Mouse (Mus musculus) liver, embryonic 15.5 days (tissue): ENCODE results near the gene Kiss1r. TPM values are rescaled to one million over a fixed set of nuclear protein-coding genes. Genes with fewer than 3 reads are reported as not detected.

Source experiments
- ATAC-seq: fragments of 200-750 bp; cut with Nextera tagmentation; 2 replicates; pipeline ENCODE4 v1.8.0; 2017; ENCODE audit warnings: moderate number of reproducible peaks, mild to moderate bottlenecking, moderate library complexity; ENCODE audit not compliant: insufficient read depth
- H3K27ac ChIP-seq: fragments of 300-500 bp; sonication (generic); replicated peaks from 2 replicates; pipeline ENCODE4 v1.5.1; 2015; ENCODE audit warnings: mild to moderate bottlenecking, inconsistent platforms
- H3K27me3 ChIP-seq: fragments of 300-500 bp; sonication (generic); 2 replicates; pipeline ENCODE4 v1.6.1; 2015; ENCODE audit warnings: mild to moderate bottlenecking, inconsistent platforms
- H3K36me3 ChIP-seq: fragments of 300-500 bp; sonication (generic); replicated peaks from 2 replicates; pipeline ENCODE4 v1.6.1; 2015; ENCODE audit warnings: moderate library complexity, mild to moderate bottlenecking, inconsistent platforms
- H3K4me1 ChIP-seq: fragments of 300-500 bp; sonication (generic); replicated peaks from 2 replicates; pipeline ENCODE4 v1.6.1; 2015; ENCODE audit warnings: inconsistent platforms
- H3K4me2 ChIP-seq: fragments of 300-500 bp; sonication (generic); 2 replicates; pipeline ENCODE4 v1.6.1; 2015; ENCODE audit warnings: moderate library complexity, mild to moderate bottlenecking, inconsistent platforms
- H3K4me3 ChIP-seq: fragments of 300-500 bp; sonication (generic); replicated peaks from 2 replicates; pipeline ENCODE4 v1.5.1; 2015; ENCODE audit warnings: mild to moderate bottlenecking, inconsistent platforms
- H3K9ac ChIP-seq: fragments of 300-500 bp; sonication (generic); 2 replicates; pipeline ENCODE4 v1.6.1; 2015; ENCODE audit warnings: moderate library complexity, mild to moderate bottlenecking, inconsistent platforms
- H3K9me3 ChIP-seq: fragments of 300-500 bp; sonication (generic); replicated peaks from 2 replicates; pipeline ENCODE4 v1.6.1; 2016; ENCODE audit warnings: inconsistent platforms
- WGBS: fragments of 180-500 bp; shearing (Covaris S2); methylation state at CpG from one replicate; pipeline ENCODE4 v1.1.7; 2015; ENCODE audit warnings: mixed read lengths; ENCODE audit not compliant: insufficient replicate concordance; 5-methylcytosine and 5-hydroxymethylcytosine counted together
- polyA plus RNA-seq: library from polyadenylated mRNA; unstranded; fragments of >200 nt; fragmentation: Nextera tagmentation; extraction: Ambion mirVana; gene quantifications from 2 replicates; pipeline ENCODE4 v1.2.1, GENCODE M21; 2015

Kiss1r gene
- polyA plus RNA-seq, 1 experiment from 2014 or later = 0.32 TPM

DNA sequence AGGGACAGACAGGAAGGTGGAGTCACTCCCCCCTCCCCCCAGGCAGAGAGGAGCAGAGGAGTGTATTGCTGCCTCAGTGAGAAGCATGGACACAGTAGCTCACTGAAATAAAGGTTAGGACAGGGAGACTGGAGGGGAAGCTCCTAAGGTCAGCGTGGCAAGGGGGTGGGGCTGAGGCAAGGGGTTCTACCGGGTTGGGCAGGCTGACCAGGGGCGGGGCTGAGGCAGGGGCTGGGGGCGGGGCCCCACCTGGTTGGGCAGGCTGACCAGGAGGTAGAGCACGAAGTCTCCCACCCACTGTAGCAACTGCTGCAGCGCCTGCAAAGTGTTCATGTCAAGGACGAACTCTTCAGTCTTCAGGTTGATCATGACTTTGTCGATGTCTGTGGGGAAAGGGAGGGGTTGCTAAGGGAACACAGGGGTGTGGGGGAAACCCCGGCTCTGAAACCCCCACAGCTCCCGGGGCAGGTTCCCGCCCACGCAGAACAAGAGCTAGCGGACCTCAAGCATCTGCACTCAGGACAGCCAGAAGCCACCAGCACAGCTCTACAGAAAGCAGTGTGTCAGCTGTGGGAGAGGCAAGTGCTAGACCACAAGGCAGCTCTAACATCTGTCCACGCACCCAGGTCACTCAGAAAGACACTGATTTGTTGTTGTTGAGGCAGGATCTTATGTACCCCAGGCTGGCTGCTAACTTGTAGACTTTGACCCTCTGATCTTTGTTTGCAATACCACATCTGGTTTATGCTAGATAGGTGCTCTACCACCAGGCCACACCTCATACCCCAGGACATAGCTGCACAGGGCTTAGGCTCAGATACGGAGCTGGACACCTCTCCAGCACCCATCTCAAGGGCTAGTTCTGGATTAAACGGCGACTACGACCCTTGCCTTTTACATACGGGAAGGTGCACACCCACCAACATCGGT, 19.2 kb upstream of the Kiss1r start:
- no peaks in the 10 kb centered on the region for H3K27me3 ChIP-seq
- peak overlapping the region; percentile 63 for H3K27ac ChIP-seq
- H3K4me2 ChIP-seq = peak overlapping the region; percentile 33
- H3K9ac ChIP-seq = no peak overlapping the region
- peaks cover 21% of the 10 kb centered on the region for H3K36me3 ChIP-seq
- no peaks in the 10 kb centered on the region for H3K9me3 ChIP-seq
- 54% methylated on average over 20 of the region's 20 CpGs for WGBS
- H3K4me1 ChIP-seq = peaks cover 17% of the 10 kb centered on the region
- peak; percentile 73 for ATAC-seq
- H3K4me3 ChIP-seq = 0 out of 2 replicates have a peak overlapping the region, but pooled peaks have one; percentile 5

DNA sequence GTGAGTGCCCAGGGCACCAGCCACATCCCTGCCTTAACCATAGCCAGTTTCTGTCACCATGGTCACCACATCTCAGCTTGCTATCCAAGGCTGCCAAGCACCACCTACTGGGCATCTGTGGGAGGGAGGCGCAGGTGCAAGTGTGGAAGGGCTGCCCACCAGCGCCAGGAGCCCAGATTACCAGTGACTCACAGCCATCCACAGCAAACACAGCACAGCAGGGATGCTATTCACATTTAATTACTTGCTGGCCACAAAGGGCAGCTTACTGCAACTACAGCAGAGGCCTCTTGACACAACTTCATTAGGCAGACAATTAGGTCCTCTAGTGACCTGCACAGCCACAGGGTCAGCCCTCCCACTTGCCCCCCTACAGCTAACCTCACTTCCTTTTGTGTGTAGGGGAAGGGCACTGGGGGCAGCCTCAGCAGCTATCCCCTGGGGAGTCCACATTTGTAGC, 15.8 kb upstream of the Kiss1r start:
- Histone ChIP-seq H3K27me3 (no peaks in the 10 kb centered on the region), H3K4me3 (no peak overlapping the region), H3K4me2 (no peak overlapping the region), H3K27ac (no peak overlapping the region), H3K9me3 (no peaks in the 10 kb centered on the region), H3K36me3 (peaks cover 35% of the 10 kb centered on the region), H3K4me1 (peaks cover 17% of the 10 kb centered on the region), H3K9ac (no peak overlapping the region)
- 72% methylated on average over 2 of the region's 2 CpGs for WGBS
- ATAC-seq = no peak

DNA sequence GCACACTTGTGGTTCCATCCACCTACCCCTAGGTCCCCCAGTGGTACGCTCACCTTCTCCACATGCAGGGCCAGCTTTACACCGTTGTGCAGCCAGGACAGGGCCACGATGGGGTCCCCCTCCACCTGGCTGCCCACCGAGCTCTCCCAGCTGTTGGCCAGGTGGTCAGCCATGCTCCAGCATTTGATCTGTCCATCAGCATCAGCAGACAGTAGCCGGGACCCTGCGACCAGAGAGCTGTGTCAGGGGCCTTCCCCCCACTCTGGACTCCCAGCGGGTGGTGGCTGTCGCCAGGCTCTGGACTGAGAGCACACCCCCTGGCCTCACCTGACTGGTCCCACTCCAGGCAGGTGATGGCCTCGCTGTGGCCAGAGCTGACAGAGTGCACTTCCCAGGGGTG, 10.1 kb upstream of the Kiss1r start:
- peaks cover 55% of the 10 kb centered on the region for H3K36me3 ChIP-seq
- H3K4me1 ChIP-seq = peaks cover 33% of the 10 kb centered on the region
- H3K4me2 ChIP-seq = no peak overlapping the region
- H3K27me3 ChIP-seq = no peaks in the 10 kb centered on the region
- no peak overlapping the region for H3K9ac ChIP-seq
- H3K27ac ChIP-seq = no peak overlapping the region
- no peaks in the 10 kb centered on the region for H3K9me3 ChIP-seq
- no peak overlapping the region for H3K4me3 ChIP-seq
- WGBS = 81% methylated on average over 9 of the region's 9 CpGs
- no peak for ATAC-seq

DNA sequence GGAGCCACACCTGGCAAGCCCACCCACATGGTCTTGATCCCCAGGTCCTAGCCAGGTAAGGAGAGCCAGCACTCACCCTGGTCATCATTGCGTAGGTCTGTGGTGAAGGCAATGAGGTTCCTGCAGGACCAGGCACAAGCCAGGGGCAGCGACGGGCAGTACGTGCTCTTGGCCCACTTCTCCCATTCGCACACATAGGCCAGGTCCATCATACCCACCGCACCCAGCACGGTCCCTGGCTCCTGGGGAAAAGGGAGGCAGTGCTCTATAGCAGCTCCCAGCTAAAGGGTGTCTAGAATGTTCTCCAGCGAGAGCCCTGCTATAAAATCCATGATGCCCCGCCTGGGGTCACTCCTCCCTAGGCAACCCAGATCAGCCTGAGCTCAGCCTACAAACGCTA, 9.4 kb upstream of the Kiss1r start:
- Histone ChIP-seq H3K4me3 (peak overlapping the region; percentile 96), H3K4me2 (peak overlapping the region; percentile 72), H3K9ac (no peak overlapping the region), H3K27ac (peak overlapping the region; percentile 97; the same call in 1 of the 2 replicates), H3K4me1 (peaks cover 36% of the 10 kb centered on the region), H3K27me3 (no peaks in the 10 kb centered on the region), H3K36me3 (peaks cover 61% of the 10 kb centered on the region), H3K9me3 (no peaks in the 10 kb centered on the region)
- ATAC-seq = no peak
- 89% methylated on average over 10 of the region's 10 CpGs for WGBS

DNA sequence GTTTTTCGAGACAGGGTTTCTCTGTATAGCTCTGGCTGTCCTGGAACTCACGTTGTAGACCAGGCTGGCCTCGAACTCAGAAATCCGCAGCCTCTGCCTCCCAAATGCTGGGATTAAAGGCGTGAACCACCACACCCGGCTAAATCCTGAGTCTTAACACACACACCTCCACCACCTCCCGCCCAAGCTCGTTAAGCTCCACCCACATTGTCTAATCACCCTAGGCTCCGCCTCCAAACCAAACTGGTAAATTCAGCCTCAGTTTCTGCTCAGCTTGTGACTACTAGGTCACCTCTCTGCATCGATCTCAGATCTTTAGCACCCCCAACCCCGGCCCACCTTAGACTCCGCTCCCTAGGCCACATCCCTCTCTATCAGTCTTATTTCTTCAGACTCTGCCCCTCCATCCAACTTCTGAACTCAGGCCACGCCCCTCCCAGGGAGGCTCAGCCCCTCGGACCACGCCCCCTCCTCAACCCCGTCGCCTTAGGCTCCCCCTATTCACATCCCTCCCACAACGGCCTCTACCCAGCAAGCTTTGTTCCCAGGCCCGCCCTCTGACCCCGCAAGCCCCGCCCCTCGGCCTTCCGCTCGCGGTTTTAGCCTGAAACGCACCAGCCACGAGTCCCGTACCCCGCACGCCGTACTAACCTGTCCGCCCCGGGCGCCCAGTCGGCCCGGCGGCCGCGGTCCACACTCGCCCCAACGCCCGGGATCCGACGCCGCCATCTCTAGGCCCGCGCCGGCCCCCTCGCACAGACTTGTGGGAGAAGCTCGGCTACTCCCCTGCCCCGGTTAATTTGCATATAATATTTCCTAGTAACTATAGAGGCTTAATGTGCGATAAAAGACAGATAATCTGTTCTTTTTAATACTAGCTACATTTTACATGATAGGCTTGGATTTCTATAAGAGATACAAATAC, 8.3 kb upstream of the Kiss1r start, which contains the start of gene Med16:
TSS of gene Med16 (minus strand) at position 757 of the 925 bp plus-strand sequence.
- Histone ChIP-seq H3K36me3 (peaks cover 61% of the 10 kb centered on the region), H3K4me2 (peak within 1 kb of the TSS; percentile 72), H3K27me3 (no peaks in the 10 kb centered on the region), H3K4me3 (peak within 1 kb of the TSS; percentile 96), H3K9me3 (no peaks in the 10 kb centered on the region), H3K27ac (peak within 1 kb of the TSS; percentile 97), H3K4me1 (peaks cover 47% of the 10 kb centered on the region), H3K9ac (peak within 1 kb of the TSS; percentile 97)
- 1% methylated on average over 52 of the region's 52 CpGs for WGBS
- peak; percentile 91 for ATAC-seq

DNA sequence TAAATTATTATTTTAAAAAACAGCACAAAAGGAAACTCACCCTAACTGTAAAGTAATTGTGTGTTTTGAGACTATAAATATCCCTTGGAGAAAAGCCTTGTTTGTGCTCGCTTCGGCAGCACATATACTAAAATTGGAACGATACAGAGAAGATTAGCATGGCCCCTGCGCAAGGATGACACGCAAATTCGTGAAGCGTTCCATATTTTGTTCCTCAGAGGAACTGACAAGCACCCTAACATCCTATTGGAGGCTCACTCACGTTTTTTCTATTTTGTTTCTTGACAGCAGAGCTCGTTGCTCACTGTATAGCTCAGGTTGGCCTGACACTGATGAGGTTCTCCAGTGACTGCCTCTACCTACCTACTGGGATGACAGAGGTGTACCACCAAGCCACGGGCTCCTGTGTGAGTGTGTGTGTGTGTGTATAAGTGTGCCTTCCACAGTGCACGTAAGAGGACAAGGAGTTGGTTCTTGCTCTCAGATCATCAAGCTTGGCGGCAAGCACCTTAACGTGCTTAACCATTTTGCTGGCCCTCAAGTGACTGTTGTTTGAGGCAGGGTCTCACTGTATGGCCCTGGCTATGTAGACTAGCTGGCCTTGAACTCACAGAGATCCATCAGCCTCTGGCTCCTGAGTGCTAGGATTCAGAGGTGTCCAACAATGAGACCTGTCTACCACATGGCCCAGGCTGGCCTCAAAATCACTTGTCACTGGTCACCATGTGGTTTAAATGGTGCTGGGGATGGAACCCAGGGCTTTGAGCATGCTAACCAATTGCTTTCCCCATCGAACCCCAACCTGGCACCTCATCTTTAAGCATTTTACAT, 7.5 kb upstream of the Kiss1r start:
- Histone ChIP-seq H3K27ac (peak overlapping the region; percentile 82), H3K4me2 (peak overlapping the region; percentile 72), H3K4me1 (peaks cover 55% of the 10 kb centered on the region), H3K27me3 (no peaks in the 10 kb centered on the region), H3K36me3 (peaks cover 57% of the 10 kb centered on the region), H3K9ac (peak overlapping the region; percentile 35; the same call in 1 of the 2 replicates), H3K9me3 (no peaks in the 10 kb centered on the region), H3K4me3 (peak overlapping the region; percentile 96)
- WGBS = 22% methylated on average over 14 of the region's 14 CpGs
- ATAC-seq = peak; percentile 69

DNA sequence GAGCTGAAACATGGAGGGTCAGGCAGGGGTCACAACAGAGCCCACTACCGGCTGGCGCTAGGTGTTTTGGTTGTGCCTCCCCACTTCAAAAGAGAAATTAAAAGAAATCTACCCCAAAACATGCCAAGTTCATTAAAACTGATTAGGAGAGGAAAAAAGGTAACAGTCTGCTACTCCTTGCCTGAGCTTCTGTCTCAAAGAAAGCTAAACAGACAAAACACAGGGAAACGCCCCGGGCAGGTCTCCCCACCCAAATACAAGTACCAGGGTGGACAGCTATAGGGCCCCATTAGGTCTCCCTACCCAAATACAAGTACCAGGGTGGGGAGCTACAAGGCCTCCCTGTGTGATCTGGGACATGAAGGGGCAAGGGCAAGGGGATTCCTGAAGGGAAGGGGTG, 6.2 kb upstream of the Kiss1r start, which contains the start of gene Gm26602:
TSS of gene Gm26602 (plus strand) at position 301 of the 400 bp plus-strand sequence.
- Histone ChIP-seq H3K27me3 (no peaks in the 10 kb centered on the region), H3K4me2 (peak within 1 kb of the TSS; percentile 72; the same call in 1 of the 2 replicates), H3K9me3 (no peaks in the 10 kb centered on the region), H3K4me1 (peaks cover 68% of the 10 kb centered on the region), H3K27ac (peak within 1 kb of the TSS; percentile 82; the same call in 1 of the 2 replicates), H3K4me3 (no peak within 1 kb of the TSS), H3K9ac (no peak within 1 kb of the TSS), H3K36me3 (peaks cover 45% of the 10 kb centered on the region)
- WGBS = 86% methylated on average over 4 of the region's 4 CpGs
- ATAC-seq = no peak

DNA sequence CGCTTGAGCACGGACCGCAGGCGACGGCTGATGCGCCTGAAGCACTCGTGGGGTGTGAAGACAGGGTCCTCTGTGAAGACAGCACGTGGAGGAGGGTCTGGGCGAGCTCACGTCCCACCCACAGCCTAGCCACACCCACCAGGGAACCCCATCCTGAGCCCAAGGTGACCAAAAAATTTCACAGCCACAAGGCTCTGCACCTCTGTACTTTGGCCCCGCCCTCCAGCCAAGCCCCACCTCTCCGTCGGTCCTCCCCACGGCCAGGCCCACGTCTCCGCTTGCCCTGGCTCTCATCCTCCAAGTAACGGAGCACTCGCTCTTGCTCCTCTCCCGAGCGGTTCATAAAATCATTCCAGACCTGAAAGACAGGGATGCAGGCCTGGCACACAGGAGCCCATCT, 4.4 kb upstream of the Kiss1r start:
- no peak overlapping the region for H3K9ac ChIP-seq
- no peak overlapping the region for H3K4me3 ChIP-seq
- peaks cover 29% of the 10 kb centered on the region; the same call in 1 of the 2 replicates for H3K36me3 ChIP-seq
- no peaks in the 10 kb centered on the region for H3K9me3 ChIP-seq
- no peak overlapping the region for H3K4me2 ChIP-seq
- peaks cover 78% of the 10 kb centered on the region for H3K4me1 ChIP-seq
- 72% methylated on average over 20 of the region's 20 CpGs for WGBS
- no peak for ATAC-seq
- H3K27ac ChIP-seq = no peak overlapping the region
- peaks cover 5% of the 10 kb centered on the region for H3K27me3 ChIP-seq

DNA sequence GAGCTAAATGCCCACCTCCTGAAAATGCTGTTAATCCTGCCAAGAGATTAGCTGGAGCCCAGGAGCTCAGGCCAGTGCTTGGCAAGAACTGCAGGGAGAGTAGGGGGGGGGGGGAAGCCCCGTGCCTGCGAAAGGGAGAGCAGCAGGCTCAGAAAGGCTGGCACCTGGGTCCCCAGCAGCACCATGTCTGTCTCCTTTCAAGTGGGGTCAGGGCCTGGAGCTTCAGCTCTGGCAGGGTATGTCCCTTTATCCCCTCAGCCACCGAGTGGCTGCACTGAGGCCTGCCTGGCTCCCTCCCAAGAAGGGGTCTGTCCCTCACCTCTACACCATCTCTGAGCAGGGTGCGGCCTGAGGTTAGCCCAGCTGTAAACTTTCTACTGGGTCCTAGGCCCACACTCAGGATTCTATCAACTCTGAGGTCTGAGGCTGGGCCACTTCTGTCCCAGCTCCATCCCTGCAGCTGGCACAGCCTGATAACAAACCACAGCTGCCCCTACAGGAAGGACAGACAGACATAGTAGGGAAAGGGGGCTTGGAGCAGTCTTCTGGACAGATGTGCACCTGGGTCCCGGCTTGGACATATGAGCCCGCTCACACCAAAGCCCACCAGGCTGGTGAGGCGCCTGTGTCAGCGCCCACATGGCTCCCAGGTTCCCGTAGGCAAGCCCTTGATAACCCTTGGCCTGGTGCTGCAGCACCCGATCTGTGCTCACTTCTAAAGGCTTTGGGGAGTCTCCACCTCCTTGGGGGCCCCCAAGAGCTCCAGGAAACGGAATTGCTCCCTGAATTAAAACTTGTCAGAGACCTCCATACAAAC, 2.4 kb upstream of the Kiss1r start:
- Histone ChIP-seq H3K4me3 (peak overlapping the region; percentile 77), H3K4me2 (peak overlapping the region; percentile 97), H3K36me3 (peaks cover 29% of the 10 kb centered on the region; the same call in 1 of the 2 replicates), H3K27me3 (peaks cover 24% of the 10 kb centered on the region), H3K9me3 (no peaks in the 10 kb centered on the region), H3K27ac (peak overlapping the region; percentile 87), H3K4me1 (peaks cover 84% of the 10 kb centered on the region), H3K9ac (peak overlapping the region; percentile 88)
- peak; percentile 73 for ATAC-seq
- WGBS = 21% methylated on average over 11 of the region's 11 CpGs
